Mouse (Mus musculus): Measurements from ENCODE around the gene Wbp2nl. TPM values are rescaled to one million over a fixed set of nuclear protein-coding genes. Genes with fewer than 3 reads are reported as not detected.
"Not testable (repeated sequence)": the region's sequence is repeated elsewhere in the genome, so short reads cannot be mapped to it uniquely, and the experiment has no call there.

Wbp2nl gene
- polyA plus RNA-seq, 1 experiment, result 0.11 TPM

DNA sequence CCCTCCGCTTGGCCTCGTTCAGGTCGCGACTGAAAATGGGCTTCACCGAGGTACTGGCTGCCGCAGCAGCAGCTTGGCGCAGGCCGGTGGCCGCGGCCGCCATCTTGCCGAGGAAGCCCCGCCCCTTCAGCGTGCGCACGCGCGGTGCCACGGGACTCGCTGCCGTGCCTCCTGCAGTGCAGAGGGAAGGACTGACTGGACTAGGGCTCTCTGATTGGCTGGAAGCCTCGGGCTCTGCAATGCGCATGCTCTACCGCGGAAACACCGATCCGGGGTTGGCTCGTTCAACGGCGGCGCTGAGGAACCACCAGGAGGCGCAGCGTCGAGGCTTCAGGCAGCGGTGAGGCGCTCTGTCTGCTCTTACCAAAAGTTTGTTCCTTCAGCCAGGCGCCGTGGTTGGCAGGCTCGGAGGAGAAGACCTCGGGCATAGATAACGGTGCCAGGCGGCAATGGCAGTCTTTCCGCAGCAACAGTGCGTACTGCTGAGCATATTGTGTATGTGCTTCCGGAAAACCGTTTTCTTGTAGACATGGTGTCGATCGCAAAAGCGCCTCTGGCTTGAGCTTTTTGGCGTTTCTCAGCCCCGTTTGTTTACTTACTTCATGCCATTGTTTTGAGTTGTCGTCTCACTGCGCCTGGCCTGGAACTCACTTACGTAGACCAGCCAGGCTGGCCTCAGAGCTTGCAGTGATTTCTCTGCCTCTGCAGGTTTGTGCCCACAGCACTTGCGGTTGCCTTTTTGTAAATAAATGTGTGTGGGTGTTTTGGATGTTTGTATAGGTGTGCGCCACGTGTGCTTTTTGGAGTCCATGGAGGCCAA is 55.6 kb downstream of the Wbp2nl start, which contains the start of gene Ndufa6:
Ndufa6 (minus strand) TSS at position 197 of the 820 bp plus-strand sequence.
- WGBS, result 2% methylated on average over 57 of the region's 57 CpGs
- H3K27me3 ChIP-seq (ENCODE audit: control insufficient read depth, insufficient read depth, low read length), result no peaks in the 10 kb centered on the region
- peaks cover 6% of the 10 kb centered on the region for H3K36me3 ChIP-seq (ENCODE audit: control insufficient read depth, insufficient read depth, low read length)
- H3K4me1 ChIP-seq (replicated peaks; ENCODE audit: control insufficient read depth, insufficient read depth, low read length), result peaks cover 11% of the 10 kb centered on the region
- TF ChIP-seq POLR2A (IDR thresholded peaks at IDR 0.05; ENCODE audit: control insufficient read depth, extremely low read depth, insufficient read depth, low read length, poor library complexity), result peak; percentile 98
- peak; percentile 92 for TF ChIP-seq CTCF (IDR thresholded peaks at IDR 0.05; ENCODE audit: borderline replicate concordance, control insufficient read depth, extremely low read depth, insufficient read depth, low read length, poor library complexity)
- peak within 1 kb of the TSS; percentile 55 for H3K4me3 ChIP-seq (ENCODE audit: control insufficient read depth, insufficient read depth, low read length)
- peak; percentile 96 for DNase-seq
- H3K27ac ChIP-seq (ENCODE audit: control insufficient read depth, insufficient read depth, low read length), result peak within 1 kb of the TSS; percentile 84

DNA sequence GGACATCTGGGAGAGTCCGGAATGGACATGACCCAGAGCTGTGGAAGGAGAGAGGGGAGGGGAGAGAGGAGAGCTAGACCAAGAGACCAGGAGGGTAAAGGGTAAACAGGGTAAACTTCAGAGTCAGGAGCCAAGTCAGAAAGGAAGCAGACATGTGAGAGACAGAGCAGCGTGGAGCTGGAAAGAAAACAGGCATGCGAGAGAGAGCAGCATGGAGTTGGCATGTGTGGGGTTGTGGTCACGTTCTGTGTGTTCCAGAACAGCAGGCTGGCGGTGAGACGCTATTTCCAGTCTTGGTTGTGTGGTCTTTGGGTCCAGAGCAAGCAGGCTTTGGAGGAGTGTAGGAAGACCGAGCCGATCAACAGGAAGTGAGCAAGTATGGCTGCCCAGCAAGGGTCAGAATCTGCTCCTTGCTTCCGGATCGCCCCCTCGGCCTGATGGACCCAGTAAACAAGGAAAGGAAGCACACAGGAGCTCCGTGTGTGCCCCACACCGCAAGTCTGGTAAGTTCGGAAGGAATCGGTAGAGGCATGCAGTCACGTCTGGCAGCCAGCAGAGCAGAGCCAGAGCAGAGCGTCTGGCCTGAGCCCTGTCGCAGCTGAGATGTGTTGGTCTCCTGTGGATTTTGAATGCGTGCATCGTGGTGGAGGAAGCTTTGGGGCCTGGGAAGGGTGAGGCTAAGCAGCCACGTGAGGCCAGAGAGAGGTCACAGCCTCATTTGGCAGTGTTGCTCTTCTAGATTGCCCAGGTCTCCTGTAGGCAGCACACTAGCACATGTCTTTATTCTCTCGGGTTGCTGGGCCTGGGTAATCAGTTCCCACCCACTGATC is 59.9 kb downstream of the Wbp2nl start:
- 80% methylated on average over 22 of the region's 22 CpGs for WGBS
- H3K4me1 ChIP-seq (replicated peaks; ENCODE audit: control insufficient read depth, insufficient read depth, low read length), result peaks cover 12% of the 10 kb centered on the region
- no peak for DNase-seq
- no peak overlapping the region for H3K27ac ChIP-seq (ENCODE audit: control insufficient read depth, insufficient read depth, low read length)
- H3K36me3 ChIP-seq (ENCODE audit: control insufficient read depth, insufficient read depth, low read length), result no peaks in the 10 kb centered on the region
- no peak overlapping the region for H3K4me3 ChIP-seq (ENCODE audit: control insufficient read depth, insufficient read depth, low read length)
- TF ChIP-seq CTCF (IDR thresholded peaks at IDR 0.05; ENCODE audit: borderline replicate concordance, control insufficient read depth, extremely low read depth, insufficient read depth, low read length, poor library complexity) (no peak), POLR2A (IDR thresholded peaks at IDR 0.05; ENCODE audit: control insufficient read depth, extremely low read depth, insufficient read depth, low read length, poor library complexity) (no peak)
- no peaks in the 10 kb centered on the region for H3K27me3 ChIP-seq (ENCODE audit: control insufficient read depth, insufficient read depth, low read length)

DNA sequence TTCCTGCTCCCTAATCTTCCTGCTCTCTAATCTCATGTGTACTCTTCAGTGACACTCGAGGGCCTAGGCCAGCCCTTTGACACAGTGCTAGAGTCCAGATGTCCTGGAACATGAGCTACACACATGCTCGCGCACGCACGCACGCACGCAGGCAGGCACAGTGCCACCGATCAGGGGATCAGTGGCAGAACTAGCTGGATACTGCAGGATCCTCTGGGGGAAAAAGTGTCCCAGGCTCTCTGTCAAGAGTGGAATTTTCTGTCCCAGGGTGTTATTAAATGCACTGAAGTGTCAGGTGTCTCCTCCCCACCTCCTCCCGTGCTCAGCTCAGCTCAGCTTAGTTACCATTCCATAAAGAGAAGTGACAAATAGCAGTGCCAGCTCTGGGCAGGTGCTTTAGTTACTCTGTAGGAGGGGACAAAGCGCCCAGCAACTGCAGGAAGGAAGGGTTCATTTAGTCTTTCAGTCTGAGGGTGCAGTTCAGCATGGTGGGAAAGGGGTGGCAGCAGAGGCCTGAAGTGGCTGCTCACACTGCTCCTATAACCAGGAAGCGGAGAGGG is 62.8 kb downstream of the Wbp2nl start:
- Histone ChIP-seq H3K4me1 (replicated peaks; ENCODE audit: control insufficient read depth, insufficient read depth, low read length) (peaks cover 8% of the 10 kb centered on the region), H3K27ac (ENCODE audit: control insufficient read depth, insufficient read depth, low read length) (peak overlapping the region; percentile 3), H3K27me3 (ENCODE audit: control insufficient read depth, insufficient read depth, low read length) (no peaks in the 10 kb centered on the region), H3K4me3 (ENCODE audit: control insufficient read depth, insufficient read depth, low read length) (no peak overlapping the region), H3K36me3 (ENCODE audit: control insufficient read depth, insufficient read depth, low read length) (no peaks in the 10 kb centered on the region)
- WGBS, result 70% methylated on average over 11 of the region's 11 CpGs
- TF ChIP-seq POLR2A (IDR thresholded peaks at IDR 0.05; ENCODE audit: control insufficient read depth, extremely low read depth, insufficient read depth, low read length, poor library complexity) (no peak), CTCF (IDR thresholded peaks at IDR 0.05; ENCODE audit: borderline replicate concordance, control insufficient read depth, extremely low read depth, insufficient read depth, low read length, poor library complexity) (no peak)
- DNase-seq, result peak; percentile 38

GRCm38 (mm10) chr15:82362234-82362633 is 63.5 kb downstream of the Wbp2nl start:
- no peak for DNase-seq
- Histone ChIP-seq H3K36me3 (ENCODE audit: control insufficient read depth, insufficient read depth, low read length) (no peaks in the 10 kb centered on the region), H3K4me1 (replicated peaks; ENCODE audit: control insufficient read depth, insufficient read depth, low read length) (peaks cover 8% of the 10 kb centered on the region), H3K27me3 (ENCODE audit: control insufficient read depth, insufficient read depth, low read length) (no peaks in the 10 kb centered on the region), H3K4me3 (ENCODE audit: control insufficient read depth, insufficient read depth, low read length) (no peak overlapping the region), H3K27ac (ENCODE audit: control insufficient read depth, insufficient read depth, low read length) (no peak overlapping the region)
- WGBS, result 93% methylated on average over 4 of the region's 4 CpGs
- no peak for TF ChIP-seq POLR2A (IDR thresholded peaks at IDR 0.05; ENCODE audit: control insufficient read depth, extremely low read depth, insufficient read depth, low read length, poor library complexity)
- TF ChIP-seq CTCF (IDR thresholded peaks at IDR 0.05; ENCODE audit: borderline replicate concordance, control insufficient read depth, extremely low read depth, insufficient read depth, low read length, poor library complexity), result no peak

- WGBS, result 53% methylated on average over 9 of the region's 12 CpGs
- not testable (repeated sequence) for H3K27ac ChIP-seq (ENCODE audit: control insufficient read depth, insufficient read depth, low read length); H3K4me3 ChIP-seq (ENCODE audit: control insufficient read depth, insufficient read depth, low read length); DNase-seq; H3K36me3 ChIP-seq (ENCODE audit: control insufficient read depth, insufficient read depth, low read length); H3K4me1 ChIP-seq (replicated peaks; ENCODE audit: control insufficient read depth, insufficient read depth, low read length); H3K27me3 ChIP-seq (ENCODE audit: control insufficient read depth, insufficient read depth, low read length)
Observed at GRCm38 (mm10) chr15:82363801-82364200, 65.0 kb downstream of the Wbp2nl start.

Other genes with a start within 250 kb of the Wbp2nl start
- 0.04 TPM in 1 of 2 replicates, not detected in the other for gene 4930407I10Rik, start 239.8 kb upstream of the Wbp2nl start, polyA plus RNA-seq (2012; rRNA removed)
- gene Mei1, start 229.0 kb upstream of the Wbp2nl start, polyA plus RNA-seq (2012; rRNA removed), result 0.08 and 0.11 TPM in 2 replicates
- 33.1 and 39.4 TPM in 2 replicates for gene Ccdc134, start 171.0 kb upstream of the Wbp2nl start, polyA plus RNA-seq (2012; rRNA removed)
- gene Srebf2, start 151.8 kb upstream of the Wbp2nl start, polyA plus RNA-seq (2012; rRNA removed), result 410 and 478 TPM in 2 replicates
- 0.93 and 1.1 TPM in 2 replicates for gene Shisa8, start 86.1 kb upstream of the Wbp2nl start, polyA plus RNA-seq (2012; rRNA removed)
- 4.3 and 7.0 TPM in 2 replicates for gene Tnfrsf13c, start 74.6 kb upstream of the Wbp2nl start, polyA plus RNA-seq (2012; rRNA removed)
- 44.8 and 68.0 TPM in 2 replicates for gene Cenpm, start 54.2 kb upstream of the Wbp2nl start, polyA plus RNA-seq (2012; rRNA removed)
- 0.08 and 0.24 TPM in 2 replicates for gene 1500009C09Rik, start 46.6 kb upstream of the Wbp2nl start, polyA plus RNA-seq (2012; rRNA removed)
- 3.4 and 4.6 TPM in 2 replicates for gene Sept3, start 24.1 kb upstream of the Wbp2nl start, polyA plus RNA-seq (2012; rRNA removed)
- gene Naga, start 40.0 kb downstream of the Wbp2nl start, polyA plus RNA-seq (2012; rRNA removed), result 118 and 150 TPM in 2 replicates
- gene Pheta2, start 40.0 kb downstream of the Wbp2nl start, polyA plus RNA-seq (2012; rRNA removed), result 1.7 and 2.3 TPM in 2 replicates
- 218 and 230 TPM in 2 replicates for gene Smdt1, start 40.0 kb downstream of the Wbp2nl start, polyA plus RNA-seq (2012; rRNA removed)
- gene Ndufa6, start 55.4 kb downstream of the Wbp2nl start, polyA plus RNA-seq (2012; rRNA removed), result 227 and 278 TPM in 2 replicates
- 12.6 and 15.7 TPM in 2 replicates for gene Cyp2d22, start 81.3 kb downstream of the Wbp2nl start, polyA plus RNA-seq (2012; rRNA removed)
- gene Cyp2d11, start 95.1 kb downstream of the Wbp2nl start, polyA plus RNA-seq (2012; rRNA removed), result not detected in 2 replicates
- gene Cyp2d10, start 108.2 kb downstream of the Wbp2nl start, polyA plus RNA-seq (2012; rRNA removed), result 0.28 and 2.5 TPM in 2 replicates
- 0.22 and 0.23 TPM in 2 replicates for gene Cyp2d9, start 134.5 kb downstream of the Wbp2nl start, polyA plus RNA-seq (2012; rRNA removed)